Mouse (Mus musculus): ENCODE results near the gene Cyp4f39.
A peak's percentile ranks its signal among the peaks of the same experiment; 100 is the strongest.

Gene Cyp4f39

DNA sequence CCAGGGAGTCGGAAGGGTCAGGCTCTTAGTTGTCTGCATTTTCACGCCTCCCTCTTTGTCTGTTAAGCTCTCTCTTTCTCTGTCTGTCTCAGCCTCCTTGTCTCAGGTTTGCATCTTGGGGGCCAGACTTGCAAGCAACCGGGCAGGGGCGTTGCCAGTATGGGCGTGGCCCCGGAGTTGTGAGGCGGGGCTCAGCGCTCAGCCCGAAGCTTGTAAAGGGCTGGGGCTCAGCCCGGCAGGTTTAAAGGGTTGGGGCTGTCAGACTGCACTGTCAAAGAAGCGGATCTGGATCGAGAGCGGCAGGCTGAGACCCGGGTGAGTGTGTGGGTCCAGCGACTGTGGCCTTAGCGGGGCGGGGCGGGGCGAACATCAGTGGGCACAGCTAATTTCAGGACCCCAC is at the start of gene Cyp4f39:
TSS of gene Cyp4f39 (plus strand) at position 242 of the 400 bp plus-strand sequence.
- no peak for DNase-seq (ENCODE audit: low spot score)

- DNase-seq (ENCODE audit: low spot score), result no peak
Measured at GRCm38 (mm10) chr17:32402779-32403157, 49.8 kb upstream of the Cyp4f39 start.

- no peak for DNase-seq (ENCODE audit: low spot score)
Measured at GRCm38 (mm10) chr17:32403417-32403816, 49.1 kb upstream of the Cyp4f39 start, which contains the start of gene Rasal3. Gene Rasal3 (minus strand): TSS chr17:32403583.

DNA sequence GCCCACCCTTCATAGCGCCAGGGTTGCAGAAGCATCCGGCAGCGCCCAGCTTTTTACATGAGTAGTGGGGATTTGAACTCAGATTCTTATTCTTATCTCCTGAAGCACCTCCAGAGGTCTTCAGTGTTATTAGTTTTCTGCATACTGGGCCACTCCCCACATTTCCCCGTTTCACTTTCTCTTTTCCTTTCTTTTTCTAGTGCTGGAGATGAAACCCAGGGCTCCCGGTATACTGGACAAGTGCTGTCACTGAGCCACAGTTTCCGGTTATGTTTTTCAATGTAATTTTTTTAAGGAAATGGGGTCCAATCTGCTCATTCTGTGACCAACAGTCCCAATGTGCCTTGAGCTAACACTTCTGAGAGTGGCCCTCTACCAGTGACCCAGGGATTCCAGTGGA is 40.6 kb upstream of the Cyp4f39 start:
- no peak for DNase-seq (ENCODE audit: low spot score)

- no peak for DNase-seq (ENCODE audit: low spot score)
Measured at GRCm38 (mm10) chr17:32415417-32416020, 37.0 kb upstream of the Cyp4f39 start.

DNA sequence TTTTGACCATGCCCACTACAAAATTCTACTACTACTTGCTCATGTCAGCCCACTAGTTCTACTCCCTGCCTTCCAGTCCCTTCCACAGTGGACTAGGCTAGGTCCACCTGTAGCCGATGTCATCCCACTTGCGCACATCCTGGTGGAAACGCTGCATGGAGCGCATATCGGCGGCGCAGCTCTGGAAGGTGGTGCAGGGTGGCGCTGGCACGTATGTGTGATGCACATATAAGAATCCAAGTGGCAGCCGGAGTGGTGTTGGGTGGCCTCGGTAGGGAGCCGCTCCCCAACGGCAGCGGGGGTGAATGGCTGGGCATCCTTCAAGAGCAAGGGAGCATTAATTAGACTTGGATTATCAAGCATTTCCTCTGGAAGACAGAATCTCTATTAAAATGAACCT is 35.8 kb upstream of the Cyp4f39 start:
- DNase-seq (ENCODE audit: low spot score), result no peak

DNA sequence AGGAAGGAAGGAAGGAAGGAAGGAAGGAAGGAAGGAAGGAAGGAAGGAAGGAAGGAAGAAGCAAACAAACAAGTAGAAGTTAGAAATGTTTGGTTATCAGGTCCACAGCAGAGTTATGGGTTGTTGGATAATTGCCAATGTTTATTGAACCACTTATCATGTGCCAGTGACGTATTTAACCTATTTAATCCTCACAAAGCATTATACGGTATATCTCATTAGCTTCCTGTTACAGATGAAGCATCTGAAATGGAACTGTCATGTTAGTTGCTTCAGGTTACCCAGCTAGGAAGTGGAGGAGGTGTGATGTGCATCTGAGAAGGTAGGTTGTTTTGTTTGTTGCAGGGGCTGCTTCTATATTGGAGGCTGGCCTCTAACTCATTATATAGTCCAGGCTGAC is 32.5 kb upstream of the Cyp4f39 start:
- no peak for DNase-seq (ENCODE audit: low spot score)

DNA sequence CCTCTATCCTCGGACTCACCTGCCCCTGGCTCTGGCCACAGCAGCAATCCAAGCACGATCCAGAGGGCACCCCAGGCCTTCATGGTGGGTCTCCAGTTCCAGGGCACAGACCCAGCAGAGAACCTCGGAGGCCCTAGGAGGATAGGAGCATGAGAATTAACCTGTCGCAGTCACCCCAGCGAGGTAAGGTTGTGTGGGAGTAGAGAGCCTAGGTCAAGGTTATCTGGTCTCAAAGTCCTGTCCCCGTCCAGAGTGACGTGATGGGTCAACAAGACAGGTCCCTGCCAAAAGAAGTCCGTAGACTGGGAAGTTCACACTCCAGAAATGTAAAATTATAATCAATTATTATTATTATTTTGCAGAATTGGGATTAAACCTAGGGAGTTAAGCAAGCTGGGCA is 31.7 kb upstream of the Cyp4f39 start:
- DNase-seq (ENCODE audit: low spot score), result no peak

DNA sequence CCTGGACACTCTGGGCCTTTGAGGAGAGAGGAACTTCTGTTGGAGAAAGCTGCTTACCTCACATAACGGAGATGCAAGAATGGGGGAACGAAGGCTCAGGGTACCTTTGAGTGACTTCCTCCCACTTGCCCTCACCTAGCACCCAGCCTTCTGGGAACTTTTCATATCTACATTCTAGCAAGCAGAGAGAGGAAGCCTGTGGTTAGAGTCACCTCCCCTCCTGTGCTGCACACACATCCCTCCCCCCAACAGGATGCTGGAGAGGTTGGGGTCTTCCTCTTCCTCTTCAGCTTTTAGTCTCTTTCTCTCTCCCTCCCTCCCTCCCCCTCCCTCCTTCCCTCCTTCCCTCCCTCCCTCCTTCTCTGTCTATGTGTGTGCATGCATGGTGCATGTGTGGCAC is 28.5 kb upstream of the Cyp4f39 start, which contains the start of gene Pglyrp2:
TSS of gene Pglyrp2 (minus strand) at position 134 of the 400 bp plus-strand sequence.
- DNase-seq (ENCODE audit: low spot score), result no peak

DNA sequence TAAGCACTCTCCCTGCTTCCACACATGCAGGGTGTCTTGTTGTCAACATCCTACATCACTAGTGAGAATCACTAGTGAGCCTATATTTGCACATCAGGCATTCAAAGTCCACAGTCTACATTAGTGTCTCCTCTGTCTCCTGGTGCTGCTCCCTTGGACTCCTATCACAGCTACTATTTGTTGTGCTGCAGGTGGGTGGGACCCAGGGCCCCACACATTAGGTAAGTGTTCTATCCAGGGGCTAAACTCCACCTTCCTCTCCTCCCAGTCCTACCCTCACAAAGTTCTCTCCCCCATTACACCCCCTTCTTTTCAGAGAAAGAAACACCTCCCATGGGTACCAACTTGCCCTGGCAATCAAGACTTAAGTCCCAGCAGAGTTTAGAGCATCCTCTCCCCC is 25.9 kb upstream of the Cyp4f39 start:
- no peak for DNase-seq (ENCODE audit: low spot score)

GRCm38 (mm10) chr17:32431972-32432371 is 20.6 kb upstream of the Cyp4f39 start:
- peak; percentile 0 for DNase-seq (ENCODE audit: low spot score)

DNA sequence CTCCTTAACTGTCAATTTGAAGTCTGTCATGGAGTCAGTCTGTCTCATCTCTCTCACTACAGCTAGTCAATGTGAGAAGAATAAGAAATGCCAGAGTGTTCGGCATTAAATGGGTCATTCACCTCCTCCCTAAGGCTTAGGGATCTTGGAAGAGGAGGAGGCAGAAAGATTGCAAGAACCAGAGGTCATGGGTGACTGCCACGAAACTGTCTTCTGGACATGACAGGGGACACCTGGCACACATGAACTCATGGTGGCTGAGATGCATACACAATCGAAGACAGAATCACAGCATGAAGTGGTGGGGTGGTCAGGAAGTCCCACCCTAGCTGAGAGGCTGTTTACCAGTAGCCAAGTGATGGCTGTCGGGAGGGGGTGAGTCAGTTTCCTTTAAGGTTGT is 18.2 kb upstream of the Cyp4f39 start:
- no peak for DNase-seq (ENCODE audit: low spot score)

DNA sequence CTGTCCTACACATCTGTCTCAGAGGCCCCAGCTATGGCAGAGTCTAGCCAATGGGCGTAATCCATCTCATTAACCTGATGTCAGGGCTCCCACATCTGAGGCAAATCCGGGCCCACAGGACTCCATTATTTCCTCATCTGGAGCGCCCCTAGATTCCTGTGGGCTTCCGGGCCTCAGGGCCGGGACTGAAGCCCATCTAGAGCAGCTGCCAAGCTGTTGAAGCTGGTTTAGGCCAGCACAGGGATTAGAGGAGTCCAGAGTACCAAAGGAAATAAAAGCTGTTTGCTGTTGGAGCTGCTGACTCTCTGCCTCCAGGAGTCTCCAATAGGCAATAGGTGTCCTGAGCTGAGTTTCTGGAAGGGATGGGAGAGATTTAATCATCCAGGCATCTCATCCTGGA is 17.4 kb upstream of the Cyp4f39 start:
- no peak for DNase-seq (ENCODE audit: low spot score)

DNA sequence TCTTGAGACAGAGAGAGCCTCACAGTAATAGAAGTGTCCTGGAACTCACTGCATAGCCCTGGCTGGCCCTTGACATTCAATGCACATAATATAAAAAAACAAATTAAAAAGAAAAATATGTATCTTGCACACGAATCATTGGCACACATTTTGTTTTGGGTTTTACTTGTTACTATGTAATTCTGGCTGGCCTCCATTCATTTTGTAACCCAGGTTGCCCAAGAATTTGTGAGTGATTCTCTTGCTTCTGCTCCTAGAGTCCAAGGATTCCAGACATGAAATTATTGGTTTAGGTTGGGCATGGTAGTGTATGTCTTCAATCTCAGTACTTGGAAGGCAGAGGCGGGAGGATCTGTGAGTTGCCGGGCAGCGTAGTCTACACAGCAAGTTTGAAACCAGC is 15.4 kb upstream of the Cyp4f39 start:
- DNase-seq (ENCODE audit: low spot score), result no peak

DNA sequence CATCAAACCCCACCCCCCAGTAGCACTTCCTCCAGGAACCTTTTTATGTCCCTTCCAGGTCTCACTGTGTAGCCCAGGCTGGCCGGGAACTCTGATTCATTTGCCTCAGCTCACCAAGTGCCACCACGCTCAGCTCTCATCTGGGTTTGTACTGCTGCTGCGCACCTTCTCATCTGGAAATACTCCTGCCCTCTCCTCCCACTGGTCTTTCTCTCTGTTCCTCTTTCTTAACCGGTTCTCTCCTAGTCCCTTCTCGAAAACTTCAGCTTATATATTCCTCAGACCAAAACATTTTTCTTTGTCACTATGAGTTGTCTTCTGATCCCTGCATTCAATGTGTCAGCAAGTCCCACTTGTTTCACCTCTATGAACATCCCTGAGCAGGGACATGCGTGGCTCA is 9.3 kb upstream of the Cyp4f39 start:
- no peak for DNase-seq (ENCODE audit: low spot score)

GRCm38 (mm10) chr17:32445016-32445415 is 7.5 kb upstream of the Cyp4f39 start:
- DNase-seq (ENCODE audit: low spot score), result no peak

GRCm38 (mm10) chr17:32447195-32447594 is 5.3 kb upstream of the Cyp4f39 start:
- no peak for DNase-seq (ENCODE audit: low spot score)

GRCm38 (mm10) chr17:32449042-32449441 is 3.5 kb upstream of the Cyp4f39 start:
- no peak for DNase-seq (ENCODE audit: low spot score)

DNA sequence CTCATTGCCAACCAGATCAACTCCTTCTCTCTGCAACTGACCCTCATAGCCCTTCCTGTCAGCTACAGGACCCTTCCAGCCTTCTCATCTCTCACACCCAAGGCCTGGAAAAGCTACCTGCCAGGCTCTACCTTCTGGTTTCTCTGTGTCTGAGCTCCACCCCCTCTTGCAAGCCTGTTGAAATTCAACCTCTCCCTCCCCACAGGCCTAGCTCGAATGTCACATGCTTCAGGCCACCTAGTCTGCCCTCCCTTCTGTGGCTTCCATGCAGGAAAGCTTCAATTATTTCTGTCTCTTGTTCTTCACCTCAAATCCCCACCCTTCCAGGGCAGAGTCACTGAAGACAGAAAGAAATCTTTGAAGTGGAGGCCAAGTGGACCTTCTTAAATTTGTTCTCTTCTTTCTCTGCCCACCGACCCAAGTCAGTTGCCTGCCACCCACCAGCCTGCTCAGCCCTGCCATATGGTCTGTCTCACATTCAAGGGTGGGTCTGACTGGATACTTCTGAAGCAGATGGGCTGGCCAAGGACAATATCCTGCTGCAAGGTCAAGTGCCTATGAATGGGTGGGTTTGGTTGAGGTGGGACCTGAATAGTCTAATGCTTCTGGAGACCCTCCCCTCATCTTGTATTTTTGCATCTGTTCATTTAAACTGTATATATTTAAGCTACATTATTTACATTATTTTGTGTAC is 1.5 kb upstream of the Cyp4f39 start:
- no peak for DNase-seq (ENCODE audit: low spot score)

GRCm38 (mm10) chr17:32454188-32454587 is 1.7 kb downstream of the Cyp4f39 start:
- DNase-seq (ENCODE audit: low spot score), result no peak

DNA sequence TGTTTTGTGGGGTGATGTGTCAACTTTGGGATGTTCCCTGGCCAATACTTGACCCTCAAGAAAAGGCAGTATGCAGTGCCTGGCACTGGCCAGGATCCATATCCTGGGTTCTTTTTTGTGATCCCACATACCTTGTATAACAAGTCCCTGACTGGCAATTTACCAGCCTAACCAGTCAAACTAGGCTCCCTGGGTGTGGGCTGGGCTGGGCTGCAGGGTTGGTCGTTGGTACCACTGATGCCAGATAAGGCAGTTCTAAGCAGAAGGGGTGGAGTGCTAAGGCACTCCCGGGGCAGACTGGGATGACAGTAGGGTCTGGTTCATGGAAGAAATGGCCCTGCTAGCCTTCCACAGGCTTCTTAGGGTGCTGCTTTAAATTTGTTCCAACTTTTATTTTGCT is 2.5 kb downstream of the Cyp4f39 start:
- no peak for DNase-seq (ENCODE audit: low spot score)

DNA sequence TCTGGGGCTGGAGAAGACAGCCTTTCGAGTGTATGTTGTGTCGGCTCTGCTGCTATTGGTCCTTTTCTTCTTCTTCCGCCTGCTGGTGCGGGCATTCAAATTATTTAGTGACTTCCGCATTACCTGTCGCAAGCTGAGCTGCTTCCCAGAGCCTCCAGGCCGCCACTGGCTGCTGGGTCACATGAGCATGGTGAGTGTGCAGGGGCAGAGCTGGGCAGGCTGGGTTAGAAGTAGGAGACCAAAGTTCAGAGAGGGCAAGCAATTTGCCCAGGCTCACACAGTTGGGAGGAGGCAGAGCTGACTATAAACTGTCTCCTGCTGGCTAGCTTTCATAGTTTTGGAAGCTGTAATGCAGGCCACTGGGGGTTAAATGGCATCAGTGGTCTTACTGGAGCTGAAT is 16.0 kb downstream of the Cyp4f39 start:
- DNase-seq (ENCODE audit: low spot score), result no peak

DNA sequence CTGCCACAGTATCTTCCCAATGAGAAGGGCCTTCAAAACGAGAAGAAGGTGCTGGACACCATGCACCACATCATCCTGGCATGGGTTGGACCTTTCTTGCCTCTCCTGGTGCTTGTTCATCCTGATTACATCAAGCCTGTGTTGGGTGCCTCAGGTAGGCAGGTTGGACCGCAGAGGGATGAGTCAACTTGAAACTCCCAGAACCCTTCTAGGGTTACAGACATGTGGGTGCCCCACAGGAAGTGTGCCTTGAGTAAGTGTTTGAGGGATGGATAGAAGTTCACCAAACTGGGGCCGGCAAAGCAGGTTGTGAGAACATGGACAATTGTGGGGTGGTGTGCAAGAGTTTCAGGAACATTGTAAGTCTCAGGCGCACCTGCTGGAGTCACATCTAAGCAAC is 18.3 kb downstream of the Cyp4f39 start:
- no peak for DNase-seq (ENCODE audit: low spot score)

DNA sequence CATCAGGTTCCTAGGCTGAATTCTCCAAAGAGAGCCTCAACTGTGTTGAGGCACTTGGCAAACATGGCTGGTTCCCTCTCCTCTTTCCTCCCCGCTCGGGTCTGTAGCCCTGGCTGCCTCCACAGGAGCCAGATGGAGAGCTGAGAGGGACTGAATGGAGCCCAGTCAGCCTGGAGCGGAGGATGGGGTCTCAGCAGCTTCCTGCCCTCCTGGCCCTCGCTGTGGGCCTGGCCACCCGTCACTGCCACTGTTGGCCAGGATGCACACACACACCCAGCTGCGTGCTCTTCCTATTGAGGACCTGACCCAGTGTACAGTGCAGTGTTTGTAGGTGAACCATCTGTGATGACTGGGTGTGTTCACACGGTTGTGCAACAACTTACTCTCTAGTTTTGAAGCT is 19.7 kb downstream of the Cyp4f39 start:
- no peak for DNase-seq (ENCODE audit: low spot score)
